Comparison of ENCODE assay signal across 19 mouse cellular contexts in the genomic region with DNA sequence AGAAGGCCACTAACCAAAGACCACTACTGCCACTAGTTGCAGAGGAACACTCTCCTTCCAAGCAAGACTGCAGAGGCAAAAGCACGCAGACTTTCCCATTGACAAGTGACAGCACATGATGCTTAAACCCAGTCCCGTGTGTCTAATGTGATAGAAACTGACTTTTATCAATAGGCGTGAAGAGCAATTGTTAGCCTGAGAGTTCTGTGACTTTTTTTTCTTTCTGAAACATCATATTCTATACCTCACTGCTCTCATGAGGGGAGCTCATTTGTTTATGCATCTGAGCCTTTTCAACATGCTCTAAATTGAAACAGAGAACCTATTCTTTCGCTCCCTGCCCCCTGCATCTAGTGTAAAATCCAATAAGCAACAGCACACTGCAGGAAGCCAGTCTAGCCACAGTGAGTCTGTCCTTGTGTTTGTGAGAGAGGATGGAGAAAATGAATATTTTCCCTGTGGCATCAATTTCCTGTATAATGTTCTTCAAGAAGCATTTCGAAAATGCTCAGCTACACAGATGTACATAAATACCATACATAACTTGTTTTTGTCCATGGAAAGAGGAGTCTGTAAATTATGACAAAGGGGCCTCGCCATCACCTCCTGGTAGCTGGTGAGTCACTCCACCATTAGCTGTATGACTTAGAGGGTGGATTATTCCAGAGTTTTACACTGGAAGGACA. TPM values are rescaled to one million over a fixed set of nuclear protein-coding genes. Genes with fewer than 3 reads are reported as not detected.
A peak's percentile ranks its signal among the peaks of the same experiment; 100 is the strongest.
DNase-seq lines count a peak whose midpoint lies in the region; ATAC-seq lines count a peak whose summit lies in the region.
"Had no signal": no experiment of that assay in that cellular context is flagged by ENCODE, and none has a peak within 500 bp of the region (broad histone marks: within the 10 kb centered on the region; RNA-seq: fewer than 3 reads in every experiment).

No protein-coding gene starts in this region.

- H3K9me3 ChIP-seq in midbrain, embryonic 13.5 days = no peaks in the 10 kb centered on the region
- no peaks in the 10 kb centered on the region for H3K9me3 ChIP-seq in midbrain, embryonic 16.5 days (replicated peaks; ENCODE audit: control insufficient read depth, low read length, poor library complexity, severe bottlenecking)
- H3K9me3 ChIP-seq in hindbrain, embryonic 11.5 days (ENCODE audit: control insufficient read depth, low read length) = no peaks in the 10 kb centered on the region
- no peaks in the 10 kb centered on the region for H3K9me3 ChIP-seq in neural tube, embryonic 13.5 days
- no peaks in the 10 kb centered on the region for H3K9me3 ChIP-seq in forebrain, embryonic 15.5 days
- H3K9me3 ChIP-seq: limb, embryonic 12.5 days; liver, embryonic 13.5 days; lung, embryonic 15.5 days had no signal

- H3K27ac ChIP-seq in midbrain, embryonic 13.5 days = no peak overlapping the region
- no peak overlapping the region for H3K27ac ChIP-seq in midbrain, embryonic 16.5 days (ENCODE audit: low read length)
- no peak overlapping the region for H3K27ac ChIP-seq in hindbrain, embryonic 11.5 days (ENCODE audit: low read depth, low read length)
- H3K27ac ChIP-seq in neural tube, embryonic 13.5 days (replicated peaks) = no peak overlapping the region
- H3K27ac ChIP-seq in forebrain, embryonic 15.5 days (replicated peaks) = no peak overlapping the region
- H3K27ac ChIP-seq: limb, embryonic 12.5 days; liver, embryonic 13.5 days; lung, embryonic 15.5 days; macrophage had no signal

- H3K9ac ChIP-seq in midbrain, embryonic 13.5 days (replicated peaks) = no peak overlapping the region
- no peak overlapping the region for H3K9ac ChIP-seq in midbrain, embryonic 16.5 days (ENCODE audit: low read depth, low read length)
- no peak overlapping the region for H3K9ac ChIP-seq in hindbrain, embryonic 11.5 days (ENCODE audit: low read depth, low read length)
- H3K9ac ChIP-seq in neural tube, embryonic 13.5 days = no peak overlapping the region
- H3K9ac ChIP-seq in forebrain, embryonic 15.5 days (replicated peaks) = no peak overlapping the region
- H3K9ac ChIP-seq: forebrain, postnatal 0 days; limb, embryonic 12.5 days; liver, embryonic 13.5 days; lung, embryonic 15.5 days had no signal

- WGBS in midbrain, embryonic 13.5 days = 37% methylated on average over 6 of the region's 6 CpGs
- WGBS in midbrain, embryonic 16.5 days = 33% methylated on average over 6 of the region's 6 CpGs
- WGBS in hindbrain, embryonic 11.5 days = 53% methylated on average over 6 of the region's 6 CpGs
- WGBS in neural tube, embryonic 13.5 days = 37% methylated on average over 6 of the region's 6 CpGs
- 36% methylated on average over 6 of the region's 6 CpGs for WGBS in forebrain, embryonic 15.5 days

- no peak overlapping the region for H3K4me3 ChIP-seq in midbrain, embryonic 13.5 days (replicated peaks)
- no peak overlapping the region for H3K4me3 ChIP-seq in midbrain, embryonic 16.5 days (ENCODE audit: low read depth, low read length)
- H3K4me3 ChIP-seq in hindbrain, embryonic 11.5 days (ENCODE audit: low read depth, low read length) = no peak overlapping the region
- H3K4me3 ChIP-seq in neural tube, embryonic 13.5 days = no peak overlapping the region
- H3K4me3 ChIP-seq in forebrain, embryonic 15.5 days = no peak overlapping the region
- H3K4me3 ChIP-seq: limb, embryonic 12.5 days; liver, embryonic 13.5 days; lung, embryonic 15.5 days had no signal

- peak; percentile 69 for ATAC-seq in midbrain, embryonic 13.5 days
- ATAC-seq in midbrain, embryonic 16.5 days = no peak; the same call in 1 of the 2 replicates
- peak; percentile 82 for ATAC-seq in hindbrain, embryonic 11.5 days (ENCODE audit: low FRiP score)
- ATAC-seq in neural tube, embryonic 13.5 days (ENCODE audit: low read depth) = 0 out of 2 replicates have a peak, but pooled peaks have one; percentile 19
- no peak for ATAC-seq in forebrain, embryonic 15.5 days (replicated peaks)
- ATAC-seq: forebrain, postnatal 0 days had no signal

- H3K4me2 ChIP-seq in midbrain, embryonic 13.5 days (replicated peaks) = no peak overlapping the region
- no peak overlapping the region for H3K4me2 ChIP-seq in midbrain, embryonic 16.5 days (ENCODE audit: low read length)
- no peak overlapping the region for H3K4me2 ChIP-seq in hindbrain, embryonic 11.5 days (replicated peaks; ENCODE audit: low read depth, low read length)
- no peak overlapping the region for H3K4me2 ChIP-seq in neural tube, embryonic 13.5 days
- H3K4me2 ChIP-seq in forebrain, embryonic 15.5 days (replicated peaks) = no peak overlapping the region
- H3K4me2 ChIP-seq: limb, embryonic 12.5 days; liver, embryonic 13.5 days; lung, embryonic 15.5 days had no signal

- H3K27me3 ChIP-seq in midbrain, embryonic 13.5 days = peaks cover 34% of the 10 kb centered on the region
- H3K27me3 ChIP-seq in midbrain, embryonic 16.5 days (ENCODE audit: control insufficient read depth, insufficient read depth, low read depth, low read length) = no peaks in the 10 kb centered on the region
- no peaks in the 10 kb centered on the region for H3K27me3 ChIP-seq in hindbrain, embryonic 11.5 days (ENCODE audit: control insufficient read depth, insufficient read depth, low read length)
- no peaks in the 10 kb centered on the region for H3K27me3 ChIP-seq in neural tube, embryonic 13.5 days
- H3K27me3 ChIP-seq in forebrain, embryonic 15.5 days = no peaks in the 10 kb centered on the region
- H3K27me3 ChIP-seq: limb, embryonic 12.5 days; liver, embryonic 13.5 days; lung, embryonic 15.5 days had no signal

- peak; percentile 40 for DNase-seq in Muller cell, postnatal 12 days (ENCODE audit: inconsistent ontology term)
- DNase-seq in hindbrain, embryonic 11.5 days (ENCODE audit: low spot score) = peak; percentile 28
- no peak for DNase-seq in MN1 (ENCODE audit: low spot score)
- DNase-seq in frontal cortex, postnatal 14 days (ENCODE audit: low spot score in 2 of 2) = no peak
- DNase-seq: adrenal gland, postnatal 25 days; cerebellum, adult 9-10 months; forebrain, postnatal 0 days; gastrocnemius, postnatal 14 days; kidney, adult 18-20 months; kidney, postnatal 14 days; liver, embryonic 13.5 days; thymus, postnatal 14 days had no signal

- H3K36me3 ChIP-seq in midbrain, embryonic 13.5 days = no peaks in the 10 kb centered on the region
- no peaks in the 10 kb centered on the region for H3K36me3 ChIP-seq in midbrain, embryonic 16.5 days (ENCODE audit: control insufficient read depth, insufficient read depth, low read length)
- no peaks in the 10 kb centered on the region for H3K36me3 ChIP-seq in hindbrain, embryonic 11.5 days (ENCODE audit: control insufficient read depth, insufficient read depth, low read length)
- no peaks in the 10 kb centered on the region for H3K36me3 ChIP-seq in neural tube, embryonic 13.5 days
- H3K36me3 ChIP-seq in forebrain, embryonic 15.5 days = no peaks in the 10 kb centered on the region
- H3K36me3 ChIP-seq: limb, embryonic 12.5 days; liver, embryonic 13.5 days; lung, embryonic 15.5 days had no signal

- peaks cover 13% of the 10 kb centered on the region for H3K4me1 ChIP-seq in midbrain, embryonic 13.5 days (replicated peaks)
- no peaks in the 10 kb centered on the region for H3K4me1 ChIP-seq in midbrain, embryonic 16.5 days (ENCODE audit: control insufficient read depth, insufficient read depth, low read length)
- H3K4me1 ChIP-seq in hindbrain, embryonic 11.5 days (replicated peaks; ENCODE audit: control insufficient read depth, insufficient read depth, low read length) = no peaks in the 10 kb centered on the region
- H3K4me1 ChIP-seq in neural tube, embryonic 13.5 days (replicated peaks) = 0 out of 2 replicates have a peak, but pooled peaks cover 11% of the 10 kb centered on the region
- no peaks in the 10 kb centered on the region for H3K4me1 ChIP-seq in forebrain, embryonic 15.5 days
- H3K4me1 ChIP-seq: liver, embryonic 13.5 days; lung, embryonic 15.5 days had no signal

RNA-seq across cellular contexts. Expression of gene Lekr1, which starts 38.9 kb away (rescaled TPM):
- 5.7 and 6.0 TPM in 2 replicates for polyA plus RNA-seq in midbrain, embryonic 13.5 days (2015; fragmentation: Nextera tagmentation; extraction: Ambion mirVana)
- 6.2 and 6.5 TPM in 2 replicates for polyA plus RNA-seq in midbrain, embryonic 16.5 days (2015; fragmentation: Nextera tagmentation; extraction: Ambion mirVana)
- polyA plus RNA-seq in hindbrain, embryonic 11.5 days (2014; fragmentation: Nextera tagmentation; extraction: Ambion mirVana) = 7.2 and 7.6 TPM in 2 replicates
- 6.4 and 7.8 TPM in 2 replicates for polyA plus RNA-seq in neural tube, embryonic 13.5 days (2015; fragmentation: Nextera tagmentation; extraction: Ambion mirVana)
- 6.2 and 6.8 TPM in 2 replicates for polyA plus RNA-seq in forebrain, embryonic 15.5 days (2015; fragmentation: Nextera tagmentation; extraction: Ambion mirVana)

Comparison
In these comparisons a context has a peak if more than half of its experiments do, and no peak if none do; other contexts are left out.
1. ATAC-seq: peak in midbrain, embryonic 13.5 days (single experiment), hindbrain, embryonic 11.5 days (single experiment) and neural tube, embryonic 13.5 days (single experiment); none in midbrain, embryonic 16.5 days (single experiment) and forebrain, embryonic 15.5 days (single experiment).
2. DNase-seq: peak in Muller cell, postnatal 12 days (single experiment) and hindbrain, embryonic 11.5 days (single experiment); none in MN1 (single experiment) and frontal cortex, postnatal 14 days (0 of 2).